Mouse (Mus musculus) kidney, adult 10 weeks (tissue): ENCODE data around the gene Gm10488. TPM values are rescaled to one million over a fixed set of nuclear protein-coding genes. Genes with fewer than 3 reads are reported as not detected.

Source experiments
- polyA plus RNA-seq: library from polyadenylated mRNA; stranded (reverse); fragments of 350-450 nt; fragmentation: Illumina TruSeq; extraction: RNeasy Lipid Tissue Mini Kit (QIAGEN cat#74804); gene quantifications from one replicate; pipeline ENCODE4 v1.2.3, GENCODE M21; 2014; ENCODE audit warnings: low read depth, low replicate concordance

The Gm10488 gene
- not detected for polyA plus RNA-seq

DNA sequence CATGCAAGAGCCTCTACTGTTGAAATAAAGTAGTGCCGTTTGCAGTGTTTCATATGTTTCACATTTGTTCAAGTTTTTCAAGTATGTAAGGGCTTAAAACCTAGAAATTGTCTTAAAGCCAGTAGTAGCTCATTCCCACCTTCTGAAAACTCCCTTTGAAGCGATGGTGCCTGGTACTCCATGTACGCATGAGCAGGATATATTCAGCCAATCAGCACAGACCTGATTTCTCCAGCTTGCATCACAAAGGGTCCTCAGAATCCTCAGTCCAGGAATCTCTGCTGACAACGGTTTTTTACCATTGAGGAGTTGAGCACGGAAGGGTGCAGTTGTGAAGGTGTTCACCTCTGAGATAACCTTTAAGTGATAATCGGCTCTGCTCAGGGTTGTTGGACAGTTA lies at the start of gene Gm10488:
Gene Gm10488 (plus strand): TSS at position 301 of the 400 bp plus-strand sequence.

